Mouse (Mus musculus) E14TG2a.4 (cell line): Measurements from ENCODE around the gene Elmo1.

Experiments
- CTCF ChIP-seq: conservative IDR thresholded peaks from 2 replicates; pipeline ENCODE4 v1.5.1; 2014; ENCODE audit warnings: low read length
- NANOG ChIP-seq: IDR thresholded peaks from 2 replicates; pipeline ENCODE4 v1.6.1; 2014; ENCODE audit warnings: borderline replicate concordance, low read length, mixed read lengths

DNA sequence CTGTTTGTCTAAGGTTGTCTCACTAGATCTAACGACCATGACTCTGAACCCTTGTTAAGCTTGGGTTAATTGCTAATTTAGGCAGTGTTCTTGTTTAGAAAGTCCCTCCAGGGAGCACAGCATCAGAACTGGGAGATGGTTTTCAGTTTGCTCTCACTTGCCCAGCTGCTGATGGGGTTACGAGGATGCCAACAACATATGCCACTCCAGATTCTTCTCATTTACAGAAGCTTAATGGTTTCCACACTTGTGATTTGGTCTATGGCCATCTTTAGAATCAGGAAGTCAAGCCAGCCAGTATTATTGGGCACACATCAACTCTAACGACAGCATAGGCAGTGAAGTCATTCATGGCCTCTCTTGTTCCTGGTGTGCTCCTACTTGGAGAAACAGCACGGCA, 427.3 kb downstream of the Elmo1 start:
- no peak for TF ChIP-seq NANOG
- TF ChIP-seq CTCF = no peak
